Mouse (Mus musculus): ENCODE data around the gene Golga5.

DNA sequence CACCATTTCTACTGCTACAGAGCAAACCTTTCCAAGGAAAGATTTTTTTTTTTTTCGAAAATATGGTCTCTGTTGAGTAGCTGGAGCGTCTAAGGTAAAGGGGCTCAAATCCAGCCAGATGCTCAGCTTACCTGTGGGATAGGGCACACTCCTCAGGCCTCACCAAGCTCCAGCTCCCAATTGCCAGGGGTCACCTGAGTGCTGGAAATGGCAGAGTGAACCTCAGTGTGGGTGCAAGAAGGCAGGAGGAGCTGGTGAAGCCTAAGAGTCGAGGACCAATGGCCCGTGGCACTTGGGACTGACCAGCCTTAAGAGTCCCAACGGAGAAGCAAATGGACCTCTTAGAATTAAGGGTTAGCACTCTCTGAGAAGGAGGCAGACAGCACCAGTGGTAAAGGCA lies 30.3 kb downstream of the Golga5 start:
- TF ChIP-seq CTCF (IDR thresholded peaks at IDR 0.05; ENCODE audit: low read depth) (no peak), EP300 (optimal IDR thresholded peaks at IDR 0.05) (no peak)

Measured in stomach, postnatal 0 days (tissue).